Mouse (Mus musculus): ENCODE measurements around the gene Gipc2. TPM values are rescaled to one million over a fixed set of nuclear protein-coding genes. Genes with fewer than 3 reads are reported as not detected.

The Gipc2 gene
- total RNA-seq (2023) = not detected

DNA sequence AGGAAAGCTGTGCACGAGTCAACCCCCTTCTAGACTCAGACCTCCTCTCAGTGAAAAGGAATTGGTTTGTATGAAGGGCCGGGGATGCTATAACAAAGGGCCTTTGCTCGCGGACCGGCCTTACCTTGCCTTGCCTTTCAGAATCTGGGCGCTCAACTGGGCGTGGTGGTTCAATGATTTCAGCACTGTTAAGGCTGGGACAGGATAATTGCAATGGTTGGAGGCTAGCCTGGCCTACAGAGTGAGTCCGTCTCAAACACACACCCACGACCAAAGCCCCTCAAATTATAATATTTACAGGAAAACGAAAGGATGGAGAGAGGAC is at the start of gene Gipc2:
Gene Gipc2 (minus strand): TSS at position 132 of the 325 bp plus-strand sequence.

DNA sequence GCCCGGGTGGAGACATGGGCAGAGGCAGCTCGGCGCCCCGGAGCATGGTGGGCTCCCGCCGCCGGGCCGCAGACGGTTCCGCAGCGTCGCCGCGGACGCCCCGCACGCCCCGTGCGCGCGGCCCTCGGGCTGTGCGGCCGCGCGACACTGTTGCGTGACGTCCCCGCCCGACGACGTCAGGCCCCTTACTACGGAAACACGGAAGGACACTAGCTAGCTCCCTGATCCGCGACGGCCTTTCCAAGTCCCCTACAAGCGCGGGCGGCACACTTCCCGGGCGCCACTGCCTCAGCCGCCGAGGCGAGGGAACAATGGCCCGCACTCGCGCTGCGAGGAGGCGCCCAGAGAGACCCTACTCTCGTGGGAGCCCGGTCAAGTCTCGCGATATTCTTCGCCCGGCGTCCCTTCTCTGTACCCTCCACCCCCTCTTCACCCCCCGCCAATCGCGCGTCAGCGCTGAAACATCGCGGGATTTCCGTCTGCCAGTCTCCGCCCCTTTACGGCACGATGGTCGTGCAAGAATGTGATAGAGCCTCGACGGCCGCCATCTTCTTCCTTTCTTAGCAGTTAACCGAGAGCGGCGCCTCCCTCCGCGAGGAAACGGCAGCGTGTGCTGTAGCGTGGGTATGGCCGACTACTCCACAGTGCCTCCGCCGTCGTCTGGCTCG is 44.1 kb upstream of the Gipc2 start, which contains the start of the genes Dnajb4 and Fubp1:
Gene Dnajb4 (minus strand): TSS at position 336 of the 668 bp plus-strand sequence.
Gene Fubp1 (plus strand): TSS at position 456 of the 668 bp plus-strand sequence.

Other genes starting within 250 kb of the Gipc2 start
- gene Dnajb4, start 44.1 kb upstream of the Gipc2 start, total RNA-seq (2023) = 10 to 100 TPM; 26.9 to 32.1 TPM
- 100 to 1,000 TPM; 254 to 265 TPM for gene Fubp1, start 44.2 kb upstream of the Gipc2 start, total RNA-seq (2023)
- gene Nexn, start 100.1 kb upstream of the Gipc2 start, total RNA-seq (2023) = not detected
- 10 to 100 TPM; 26.3 to 31.6 TPM for gene Miga1, start 174.2 kb upstream of the Gipc2 start, total RNA-seq (2023)
- gene Usp33, start 180.2 kb upstream of the Gipc2 start, total RNA-seq (2023) = 10 to 100 TPM; 55.0 to 57.4 TPM
- 10 to 100 TPM; 77.1 to 83.0 TPM for gene Zzz3, start 229.2 kb upstream of the Gipc2 start, total RNA-seq (2023)

Data from T-cell, adult 66 days (primary cell).